Mouse (Mus musculus) olfactory bulb, adult 2 months (tissue): Measurements from ENCODE around the gene Angel2. TPM values are rescaled to one million over a fixed set of nuclear protein-coding genes. Genes with fewer than 3 reads are reported as not detected.

Experiments used
- H3K27ac ChIP-seq: fragments of 200-500 bp; 2 replicates; pipeline ENCODE4 v1.5.1; 2012; ENCODE audit warnings: low read depth, low read length; ENCODE audit not compliant: insufficient read depth
- H3K4me1 ChIP-seq: fragments of 200-500 bp; 2 replicates; pipeline ENCODE4 v1.6.1; 2012; ENCODE audit warnings: low read length; ENCODE audit not compliant: control insufficient read depth, insufficient read depth
- H3K4me3 ChIP-seq: fragments of 200-500 bp; 2 replicates; pipeline ENCODE4 v1.5.1; 2012; ENCODE audit warnings: mild to moderate bottlenecking, low read depth, low read length, moderate library complexity; ENCODE audit not compliant: insufficient read depth
- CTCF ChIP-seq: fragments of 200-500 bp; IDR thresholded peaks from 2 replicates; pipeline ENCODE4 v1.5.1; 2012; ENCODE audit warnings: low read depth, mild to moderate bottlenecking, low read length, moderate library complexity; ENCODE audit not compliant: insufficient read depth
- POLR2A ChIP-seq: fragments of 200-500 bp; IDR thresholded peaks from 2 replicates; pipeline ENCODE4 v1.6.1; 2012; ENCODE audit warnings: mild to moderate bottlenecking, low read depth, low read length, moderate library complexity; ENCODE audit not compliant: insufficient read depth
- WGBS: fragments of 180-500 bp; shearing (Covaris S2); methylation state at CpG from one replicate; pipeline ENCODE4 v1.1.7; 2018; 5-methylcytosine and 5-hydroxymethylcytosine counted together
- polyA plus RNA-seq: library from polyadenylated mRNA; stranded (reverse); fragments of >200 nt; gene quantifications from 2 replicates; pipeline ENCODE4 v1.2.4, GENCODE M21; 2012; ENCODE audit warnings: low replicate concordance; ENCODE audit not compliant: missing spikeins, insufficient read depth, insufficient read length

Gene Angel2
- polyA plus RNA-seq, 1 experiment: not detected

DNA sequence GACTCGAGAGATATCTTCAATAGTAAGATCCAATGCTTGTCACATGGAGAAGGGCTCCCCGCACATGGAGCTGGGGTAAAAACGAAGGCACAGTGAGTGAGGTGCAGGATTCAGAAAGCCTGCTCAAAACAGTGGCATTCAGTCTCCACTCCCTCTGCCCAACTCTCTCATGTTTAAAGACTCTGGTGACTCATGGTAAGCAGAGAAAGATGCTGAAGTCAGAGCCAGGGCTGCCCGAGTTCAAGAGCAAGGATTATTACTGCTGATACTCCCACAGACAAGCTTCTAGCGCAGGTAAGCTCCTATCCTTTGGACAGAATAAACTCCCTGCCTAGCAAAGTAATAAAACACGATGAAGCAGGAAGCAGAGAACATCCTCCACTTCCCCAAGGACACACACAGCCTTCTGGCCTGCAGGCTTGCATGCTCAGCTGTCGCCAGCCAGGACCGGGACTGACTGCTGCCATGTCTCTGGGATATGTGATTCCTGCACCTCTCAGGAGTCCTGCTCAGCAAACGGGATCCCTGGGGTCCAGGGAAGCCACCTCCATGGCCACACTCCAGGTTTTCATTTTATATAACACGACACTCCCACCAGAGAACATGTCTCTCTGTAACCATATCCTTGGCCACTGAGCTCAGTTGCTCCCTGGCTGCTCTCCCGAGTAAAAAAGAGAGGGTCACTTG lies 52.1 kb downstream of the Angel2 start:
- 56% methylated on average over 11 of the region's 11 CpGs for WGBS
- Histone ChIP-seq H3K4me3 (no peak overlapping the region), H3K27ac (peak overlapping the region; percentile 44; the same call in 1 of the 2 replicates), H3K4me1 (peaks cover 23% of the 10 kb centered on the region)
- TF ChIP-seq POLR2A: no peak
- TF ChIP-seq CTCF: no peak

DNA sequence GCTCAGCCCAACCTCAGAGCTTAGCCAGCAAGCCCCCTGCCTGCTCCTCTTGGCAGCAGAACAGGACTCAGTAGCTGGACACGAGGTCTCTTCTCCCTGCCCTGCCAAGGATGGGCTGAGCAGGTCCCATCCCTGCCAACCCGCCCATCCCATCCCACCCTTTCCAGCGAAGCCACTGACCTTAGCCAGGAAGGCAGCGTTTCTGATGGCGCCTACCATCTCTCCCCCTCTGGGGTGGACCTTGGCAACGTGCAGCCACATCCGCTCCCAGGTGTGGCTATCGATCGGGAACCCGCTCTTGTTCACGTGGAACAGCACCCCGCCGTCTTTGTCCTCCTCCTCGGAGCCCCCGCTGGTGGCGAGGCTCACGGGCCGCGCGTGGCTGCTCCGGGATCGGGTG lies 53.1 kb downstream of the Angel2 start:
- Histone ChIP-seq H3K4me3 (peak overlapping the region; percentile 63), H3K4me1 (peaks cover 17% of the 10 kb centered on the region), H3K27ac (no peak overlapping the region)
- 2% methylated on average over 22 of the region's 22 CpGs for WGBS
- TF ChIP-seq POLR2A: no peak
- TF ChIP-seq CTCF: no peak

DNA sequence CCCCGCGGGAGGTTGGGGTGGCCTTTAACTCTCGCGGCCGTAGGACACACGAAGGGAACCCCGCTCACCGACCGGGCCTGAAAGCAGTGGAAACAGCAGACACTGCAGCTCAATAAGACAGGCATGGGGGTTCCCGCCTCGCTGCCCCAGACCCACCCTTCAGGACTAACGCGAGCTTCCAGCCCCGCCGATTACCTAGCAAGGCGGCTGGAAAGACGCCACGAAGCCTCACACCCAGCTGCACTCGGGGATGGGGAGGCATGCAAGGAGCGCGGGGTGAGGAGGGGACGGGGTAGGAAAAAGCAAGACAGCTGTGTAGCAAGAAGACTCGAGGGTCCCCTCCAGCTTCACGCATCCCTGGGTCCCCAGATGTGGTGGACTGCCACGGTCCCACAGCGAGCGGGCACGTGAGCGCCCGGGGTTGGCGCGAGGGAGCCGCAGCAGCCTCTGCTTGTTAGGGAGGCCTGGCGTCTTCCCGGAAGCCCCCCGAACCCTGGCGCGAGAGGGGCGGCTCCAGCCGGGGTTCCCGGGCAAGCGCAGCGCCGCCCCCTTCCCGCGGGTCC lies 53.7 kb downstream of the Angel2 start:
- Histone ChIP-seq H3K4me1 (peaks cover 14% of the 10 kb centered on the region), H3K27ac (no peak overlapping the region), H3K4me3 (peak overlapping the region; percentile 63)
- TF ChIP-seq POLR2A (no peak), CTCF (no peak)
- WGBS: under 1% methylated on average over 46 of the region's 46 CpGs

DNA sequence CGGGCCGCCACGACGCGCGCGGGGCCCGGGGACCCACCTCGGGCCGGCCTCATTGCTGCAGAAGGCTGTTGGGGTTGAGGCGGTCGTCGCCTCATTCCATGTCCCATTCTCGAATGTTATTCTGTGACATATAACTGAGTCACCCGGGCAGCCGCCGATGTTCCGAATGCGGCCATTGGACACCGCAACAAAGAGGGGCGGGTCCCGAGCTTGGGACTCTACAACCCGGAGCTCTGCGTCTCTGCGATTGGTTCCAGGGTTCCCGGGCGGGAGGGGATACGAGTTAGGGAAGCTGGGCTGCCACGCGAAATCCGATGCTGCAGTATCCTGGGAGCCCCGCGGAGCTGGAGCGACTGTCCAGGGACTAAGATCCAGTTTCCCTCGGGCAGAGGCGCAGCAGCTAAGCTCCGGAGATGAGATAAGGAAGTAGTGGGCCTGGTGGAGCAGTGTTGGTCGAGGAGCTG lies 54.2 kb downstream of the Angel2 start, which contains the start of gene Vash2:
Vash2 (minus strand) TSS at position 197 of the 464 bp plus-strand sequence.
- TF ChIP-seq POLR2A (peak; percentile 46; the same call in 1 of the 2 replicates), CTCF (no peak)
- H3K4me3 ChIP-seq: peak within 1 kb of the TSS; percentile 63
- no peak within 1 kb of the TSS for H3K27ac ChIP-seq
- WGBS: under 1% methylated on average over 38 of the region's 38 CpGs
- peaks cover 14% of the 10 kb centered on the region for H3K4me1 ChIP-seq

DNA sequence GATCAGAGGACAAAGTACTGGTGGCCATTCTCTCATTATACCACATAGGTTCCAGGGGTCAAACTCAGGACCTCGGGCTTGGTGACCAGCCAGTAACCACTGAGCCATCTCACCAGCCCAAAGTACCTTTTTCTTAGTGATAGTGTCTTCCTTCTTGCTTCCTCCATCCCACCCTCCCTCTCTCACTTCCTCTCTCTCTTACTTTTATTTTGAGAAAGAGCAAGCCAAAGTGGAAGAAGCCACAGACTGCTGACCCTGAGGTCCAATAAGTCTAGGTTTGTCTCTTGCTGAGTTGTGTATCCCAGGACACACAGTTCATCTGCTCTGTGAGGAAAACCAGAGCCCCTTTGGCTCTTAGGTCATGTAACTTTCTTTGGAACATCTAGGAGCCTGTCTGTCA lies 55.6 kb downstream of the Angel2 start:
- H3K4me3 ChIP-seq: no peak overlapping the region
- TF ChIP-seq POLR2A (no peak), CTCF (no peak)
- peaks cover 12% of the 10 kb centered on the region for H3K4me1 ChIP-seq
- WGBS: 94% methylated on average over 1 of the region's 1 CpGs
- no peak overlapping the region for H3K27ac ChIP-seq

DNA sequence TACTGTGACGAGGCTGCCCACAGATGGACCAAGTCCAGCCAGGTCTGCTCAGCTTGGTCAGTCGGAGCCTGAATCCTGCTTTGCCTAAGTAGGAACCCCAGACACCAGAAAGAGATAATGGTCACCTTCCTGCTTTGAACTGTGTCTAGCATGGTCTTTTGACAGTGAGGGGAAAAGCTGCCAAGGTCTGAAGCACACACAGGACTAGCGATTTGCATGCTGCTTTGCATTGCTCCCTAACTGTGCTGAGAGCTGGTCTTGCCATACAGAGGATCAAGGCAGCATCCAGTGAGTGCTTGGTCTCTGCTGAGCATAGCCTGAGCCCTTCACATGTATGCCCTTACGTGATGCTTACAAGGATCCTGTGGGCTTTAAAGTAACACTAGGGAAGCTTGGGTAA lies 56.5 kb downstream of the Angel2 start:
- H3K27ac ChIP-seq: no peak overlapping the region
- no peak overlapping the region for H3K4me3 ChIP-seq
- WGBS: 81% methylated on average over 4 of the region's 4 CpGs
- H3K4me1 ChIP-seq: peaks cover 12% of the 10 kb centered on the region
- no peak for TF ChIP-seq POLR2A
- TF ChIP-seq CTCF: no peak

DNA sequence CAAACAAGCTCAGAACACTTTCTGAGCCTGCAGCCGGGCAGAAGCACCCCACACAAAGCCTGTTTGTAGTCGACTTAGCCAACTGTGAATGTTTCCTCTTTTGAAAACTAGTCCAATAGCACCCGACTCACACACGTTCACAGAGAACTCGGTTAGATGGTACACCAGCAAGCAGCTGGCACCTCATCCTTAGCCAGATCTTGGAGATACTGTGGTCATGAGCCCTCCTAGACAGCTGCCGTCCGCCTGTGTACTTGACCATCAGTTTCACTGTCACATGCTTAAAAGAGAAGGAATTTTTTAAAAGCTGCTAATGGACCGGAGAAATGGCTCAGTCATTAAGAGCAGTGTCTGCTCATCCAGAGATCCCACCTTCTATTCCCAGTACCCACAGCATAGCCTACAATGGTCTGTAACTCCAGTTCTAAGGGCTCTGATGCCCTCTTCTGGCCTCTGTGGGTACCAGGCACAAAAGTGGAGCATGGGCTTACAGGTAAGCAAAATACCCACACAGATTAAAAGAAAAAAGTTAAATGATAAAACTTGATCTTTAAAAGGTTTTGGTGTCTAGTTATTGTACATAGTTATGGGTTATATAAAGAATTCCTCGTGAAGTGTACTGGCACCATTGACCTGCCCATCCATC lies 64.6 kb downstream of the Angel2 start:
- TF ChIP-seq POLR2A (no peak), CTCF (no peak)
- Histone ChIP-seq H3K27ac (no peak overlapping the region), H3K4me3 (no peak overlapping the region), H3K4me1 (no peaks in the 10 kb centered on the region)
- WGBS: 73% methylated on average over 9 of the region's 9 CpGs

DNA sequence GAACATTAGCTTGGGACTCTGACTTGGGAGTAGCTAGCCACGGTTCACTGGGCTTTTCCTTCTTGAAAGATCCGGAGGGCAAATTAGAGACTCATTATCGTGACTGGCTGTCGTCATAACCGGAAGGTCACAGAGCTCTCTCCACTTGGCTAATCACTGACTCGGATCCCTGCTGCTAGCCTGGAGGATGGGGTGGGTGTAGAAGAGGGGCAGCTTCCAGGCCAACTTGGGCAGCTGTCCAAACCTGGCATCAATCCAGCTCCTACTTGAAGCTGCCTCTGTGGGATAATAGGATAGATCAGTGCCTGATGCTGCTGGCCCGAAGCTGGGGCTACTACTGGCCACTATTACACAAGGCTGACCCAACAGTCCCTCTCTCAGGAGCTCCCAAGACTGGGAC lies 70.6 kb downstream of the Angel2 start:
- TF ChIP-seq POLR2A: no peak
- H3K4me3 ChIP-seq: no peak overlapping the region
- WGBS: 12% methylated on average over 7 of the region's 7 CpGs
- H3K27ac ChIP-seq: no peak overlapping the region
- H3K4me1 ChIP-seq: 0 out of 2 replicates have a peak, but pooled peaks cover 3% of the 10 kb centered on the region

DNA sequence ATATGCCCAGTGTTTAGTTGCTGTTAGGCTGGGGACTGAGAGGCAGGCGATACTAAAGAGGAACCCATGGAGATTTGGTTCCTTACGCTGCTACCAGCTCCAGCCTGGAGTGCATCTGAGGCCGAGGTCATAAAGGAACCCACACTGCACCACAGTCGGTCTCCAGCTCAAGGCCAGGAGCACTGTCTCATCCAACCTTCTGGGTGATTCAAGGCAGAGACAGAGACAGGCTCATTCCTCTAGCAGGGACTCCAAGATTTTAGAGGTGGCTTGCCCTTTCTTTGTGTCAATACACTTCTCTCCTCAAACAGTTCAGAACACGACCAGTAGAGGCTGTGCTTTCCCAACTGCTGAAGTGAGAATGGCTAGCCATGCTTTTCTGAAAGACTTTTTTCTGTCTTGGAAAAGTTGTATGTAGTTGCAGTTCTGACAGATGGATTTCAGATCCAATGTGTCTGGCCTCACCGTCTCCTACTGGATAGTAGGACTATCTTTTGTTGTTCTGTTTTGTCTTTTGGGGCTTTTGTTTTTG lies 71.5 kb downstream of the Angel2 start:
- WGBS: 68% methylated on average over 6 of the region's 6 CpGs
- TF ChIP-seq CTCF (no peak), POLR2A (no peak)
- H3K4me3 ChIP-seq: no peak overlapping the region
- no peak overlapping the region for H3K27ac ChIP-seq
- H3K4me1 ChIP-seq: 0 out of 2 replicates have a peak, but pooled peaks cover 3% of the 10 kb centered on the region

Other genes with a start within 250 kb of the Angel2 start
- not detected in 2 replicates for gene Rps6kc1, start 13.3 kb upstream of the Angel2 start, polyA plus RNA-seq
- gene Vash2, start 54.2 kb downstream of the Angel2 start, polyA plus RNA-seq: not detected in 2 replicates
- gene Flvcr1, start 101.0 kb downstream of the Angel2 start, polyA plus RNA-seq: not detected in 2 replicates
- not detected in 2 replicates for gene Spata45, start 111.5 kb downstream of the Angel2 start, polyA plus RNA-seq
- not detected in 2 replicates for gene Tatdn3, start 137.8 kb downstream of the Angel2 start, polyA plus RNA-seq
- not detected in 2 replicates for gene Nsl1, start 137.9 kb downstream of the Angel2 start, polyA plus RNA-seq
- not detected in 2 replicates for gene Batf3, start 172.7 kb downstream of the Angel2 start, polyA plus RNA-seq
- not detected in 2 replicates for gene Fam71a, start 239.7 kb downstream of the Angel2 start, polyA plus RNA-seq